Mouse (Mus musculus) CH12.LX (cell line): Measurements from ENCODE around the gene Flt1. TPM values are rescaled to one million over a fixed set of nuclear protein-coding genes. Genes with fewer than 3 reads are reported as not detected.

ENCODE experiments used
- DNase-seq: peaks from one replicate; pipeline ENCODE4 v3.0.0-alpha.2; 2013; ENCODE audit errors: extremely low read depth
- H3K27ac ChIP-seq: 2 replicates; pipeline ENCODE4 v1.5.1; 2012; ENCODE audit warnings: low read depth, mild to moderate bottlenecking, control low read depth, moderate library complexity; ENCODE audit not compliant: insufficient read depth
- H3K27me3 ChIP-seq: replicated peaks from 2 replicates; pipeline ENCODE3; 2012; ENCODE audit warnings: inconsistent platforms
- H3K36me3 ChIP-seq, 2 experiments: replicated peaks in 1 of 2; 2 replicates each; pipeline versions ENCODE3 to v1.6.1; 2012; ENCODE audit warnings: inconsistent platforms in 1 of 2, low read length in 1 of 2, mild to moderate bottlenecking in 1 of 2, mixed read lengths in 1 of 2, moderate library complexity in 1 of 2; ENCODE audit not compliant: control insufficient read depth in 1 of 2, insufficient read depth in 1 of 2
- H3K4me1 ChIP-seq, 2 experiments: 2 replicates each; pipeline ENCODE4 v1.6.1; 2012; ENCODE audit warnings: inconsistent platforms in 1 of 2, moderate library complexity in 1 of 2; ENCODE audit not compliant: insufficient read depth in 2 of 2, control insufficient read depth in 1 of 2
- H3K4me2 ChIP-seq: 2 replicates; pipeline ENCODE4 v1.6.1; 2012; ENCODE audit warnings: low read depth, mild to moderate bottlenecking, control low read depth; ENCODE audit not compliant: poor library complexity, insufficient read depth, severe bottlenecking
- H3K4me3 ChIP-seq, 3 experiments: fragments of 150-350 bp in 1 of 3; sonication (generic) in 1 of 3; replicated peaks in 1 of 3; 2 replicates each; pipeline versions ENCODE3 to v1.5.1; 2011 to 2012; ENCODE audit warnings: low read depth in 2 of 3, low read length in 2 of 3, mild to moderate bottlenecking in 2 of 3, moderate library complexity in 2 of 3, control low read depth in 1 of 3, improper control_type of control experiment in 1 of 3, inconsistent platforms in 1 of 3, mixed read lengths in 1 of 3; ENCODE audit not compliant: poor library complexity in 1 of 3
- H3K79me2 ChIP-seq: replicated peaks from 2 replicates; pipeline ENCODE4 v1.6.1; 2012; ENCODE audit warnings: mild to moderate bottlenecking, moderate library complexity; ENCODE audit not compliant: control insufficient read depth, poor library complexity, insufficient read depth, severe bottlenecking; ENCODE audit errors: extremely low read depth
- H3K9ac ChIP-seq: 2 replicates; pipeline ENCODE4 v1.6.1; 2012; ENCODE audit warnings: low read depth, mild to moderate bottlenecking, control low read depth, moderate library complexity; ENCODE audit not compliant: insufficient read depth
- H3K9me3 ChIP-seq: replicated peaks from 2 replicates; pipeline ENCODE3; 2012; ENCODE audit warnings: low read length, inconsistent platforms, mixed read lengths
- BHLHE40 ChIP-seq: IDR thresholded peaks from 2 replicates; pipeline ENCODE4 v1.6.1; 2011; ENCODE audit warnings: mild to moderate bottlenecking, low read depth, low read length, improper control_type of control experiment
- CHD2 ChIP-seq: IDR thresholded peaks from 2 replicates; pipeline ENCODE4 v1.6.1; 2011; ENCODE audit warnings: low read length, improper control_type of control experiment
- CTCF ChIP-seq, 2 experiments: IDR thresholded peaks in 1 of 2; conservative IDR thresholded peaks in 1 of 2; 2 replicates each; pipeline ENCODE4 v1.5.1; 2011 to 2012; ENCODE audit warnings: low read depth in 2 of 2, low read length in 2 of 2, improper control_type of control experiment in 1 of 2, inconsistent platforms in 1 of 2, mild to moderate bottlenecking in 1 of 2, moderate library complexity in 1 of 2
- ETS1 ChIP-seq: conservative IDR thresholded peaks from 2 replicates; pipeline ENCODE4 v1.6.1; 2012; ENCODE audit warnings: low read depth, mild to moderate bottlenecking, inconsistent platforms, low read length, improper control_type of control experiment, moderate library complexity
- GABPA ChIP-seq: IDR thresholded peaks from 2 replicates; pipeline ENCODE4 v1.6.1; 2012; ENCODE audit warnings: low read depth, low read length, improper control_type of control experiment, inconsistent platforms; ENCODE audit not compliant: insufficient replicate concordance
- HCFC1 ChIP-seq: IDR thresholded peaks from 2 replicates; pipeline ENCODE4 v1.6.1; 2012; ENCODE audit warnings: low read depth, mild to moderate bottlenecking, inconsistent platforms, low read length, improper control_type of control experiment
- IRF4 ChIP-seq: IDR thresholded peaks from 2 replicates; pipeline ENCODE4 v1.6.1; 2014; ENCODE audit warnings: low read depth, mild to moderate bottlenecking, inconsistent platforms, low read length, improper control_type of control experiment
- JUN ChIP-seq: IDR thresholded peaks from 2 replicates; pipeline ENCODE4 v1.6.1; 2011; ENCODE audit warnings: low read depth, mild to moderate bottlenecking, low read length, improper control_type of control experiment, moderate library complexity; ENCODE audit not compliant: insufficient read depth
- JUND ChIP-seq: conservative IDR thresholded peaks from 2 replicates; pipeline ENCODE4 v1.6.1; 2011; ENCODE audit warnings: low read depth, low read length, improper control_type of control experiment
- KAT2A ChIP-seq: IDR thresholded peaks from 2 replicates; pipeline ENCODE4 v1.6.1; 2012; ENCODE audit warnings: low read length, improper control_type of control experiment, inconsistent platforms; ENCODE audit not compliant: insufficient replicate concordance
- MAFK ChIP-seq: IDR thresholded peaks from 2 replicates; pipeline ENCODE4 v1.6.1; 2011; ENCODE audit warnings: low read length, improper control_type of control experiment; ENCODE audit not compliant: insufficient replicate concordance
- MAX ChIP-seq: IDR thresholded peaks from 2 replicates; pipeline ENCODE4 v1.6.1; 2011; ENCODE audit warnings: low read length, improper control_type of control experiment
- MAZ ChIP-seq: IDR thresholded peaks from 2 replicates; pipeline ENCODE4 v1.6.1; 2012; ENCODE audit warnings: low read depth, mild to moderate bottlenecking, inconsistent platforms, low read length, improper control_type of control experiment, moderate library complexity
- MEF2A ChIP-seq: IDR thresholded peaks from 2 replicates; pipeline ENCODE4 v1.6.1; 2014; ENCODE audit warnings: low read depth, mild to moderate bottlenecking, inconsistent platforms, low read length, improper control_type of control experiment, borderline replicate concordance
- PAX5 ChIP-seq: IDR thresholded peaks from 2 replicates; pipeline ENCODE4 v1.6.1; 2012; ENCODE audit warnings: low read length, inconsistent platforms, mixed read lengths
- RCOR1 ChIP-seq: conservative IDR thresholded peaks from 2 replicates; pipeline ENCODE4 v1.6.1; 2012; ENCODE audit warnings: low read depth, mild to moderate bottlenecking, inconsistent platforms, low read length, improper control_type of control experiment
- TCF12 ChIP-seq: IDR thresholded peaks from 2 replicates; pipeline ENCODE4 v1.6.1; 2014; ENCODE audit warnings: low read depth, mild to moderate bottlenecking, inconsistent platforms, low read length, improper control_type of control experiment
- UBTF ChIP-seq: IDR thresholded peaks from 2 replicates; pipeline ENCODE4 v1.6.1; 2012; ENCODE audit warnings: low read depth, mild to moderate bottlenecking, inconsistent platforms, low read length, improper control_type of control experiment, moderate library complexity
- USF1 ChIP-seq: IDR thresholded peaks from 2 replicates; pipeline ENCODE4 v1.6.1; 2014; ENCODE audit warnings: low read depth, mild to moderate bottlenecking, inconsistent platforms, low read length, improper control_type of control experiment
- ZC3H11A ChIP-seq: IDR thresholded peaks from 2 replicates; pipeline ENCODE4 v1.6.1; 2012; ENCODE audit warnings: low read depth, mild to moderate bottlenecking, inconsistent platforms, low read length, improper control_type of control experiment
- ZNF384 ChIP-seq: IDR thresholded peaks from 2 replicates; pipeline ENCODE4 v1.6.1; 2012; ENCODE audit warnings: low read depth, low read length, improper control_type of control experiment, inconsistent platforms
- dilution Hi-C: fragments of 300-500 bp; cut with MboI; formaldehyde crosslinking; loops from 2 replicates; pipeline ENCODE4 v1.14.3; 2020; ENCODE audit warnings: low sequenced_read_pairs; ENCODE audit not compliant: extremely low pct_unique_long_range_greater_than_20kb, extremely low pct_ligation_motif_present
- in situ Hi-C: fragments of 300-500 bp; cut with MboI; formaldehyde crosslinking; loops from 3 replicates; pipeline ENCODE4 v1.14.3; 2019; ENCODE audit warnings: low sequenced_read_pairs, low pct_ligation_motif_present, low pct_unique_long_range_greater_than_20kb, mixed read lengths
- polyA plus RNA-seq: library from polyadenylated mRNA; unstranded; fragments of >175 nt; gene quantifications from 2 replicates; pipeline ENCODE4 v1.2.1, GENCODE M21; 2012; ENCODE audit warnings: low read depth; ENCODE audit not compliant: insufficient read length
- total RNA-seq, 2 experiments: library from RNA; depleted of rRNA; stranded (reverse); fragments of 300-350 nt in 1 of 2; fragments of >200 nt in 1 of 2; gene quantifications; 2 replicates each; pipeline ENCODE4 v1.2.3; 2012 to 2014

Gene Flt1
- total and polyA plus RNA-seq, 3 experiments, result 0.27 to 0.94 (median 0.47) TPM

- no peak overlapping the region for H3K4me2 ChIP-seq
- H3K27me3 ChIP-seq, result no peaks in the 10 kb centered on the region
- in situ Hi-C loops, result no loop called here
- no peaks in the 10 kb centered on the region for H3K4me1 ChIP-seq
- H3K36me3 ChIP-seq, result no peaks in the 10 kb centered on the region
- no peaks in the 10 kb centered on the region for H3K79me2 ChIP-seq
- H3K9me3 ChIP-seq, result peaks cover 4% of the 10 kb centered on the region
- no peak overlapping the region for H3K27ac ChIP-seq
- TF ChIP-seq BHLHE40 (no peak), JUND (no peak), MAX (no peak), USF1 (no peak), IRF4 (no peak), MAFK (no peak), ETS1 (no peak)
- dilution Hi-C loops, result no loop called here
- H3K9ac ChIP-seq, result no peak overlapping the region
- H3K4me3 ChIP-seq, result no peak overlapping the region
- DNase-seq, result no peak
Observed at GRCm38 (mm10) chr5:147626944-147627343, 98.9 kb downstream of the Flt1 start.

GRCm38 (mm10) chr5:147623747-147624146 lies 102.1 kb downstream of the Flt1 start:
- peaks cover 4% of the 10 kb centered on the region for H3K9me3 ChIP-seq
- H3K79me2 ChIP-seq, result no peaks in the 10 kb centered on the region
- H3K27me3 ChIP-seq, result no peaks in the 10 kb centered on the region
- in situ Hi-C loops, result no loop called here
- TF ChIP-seq ZC3H11A (no peak), JUN (no peak), GABPA (no peak), PAX5 (no peak), UBTF (no peak), CHD2 (no peak), ZNF384 (no peak), MEF2A (no peak), MAZ (no peak), MAX (no peak), RCOR1 (no peak), TCF12 (no peak), CTCF (conservative IDR thresholded peaks at IDR 0.05 in 1 of 2, IDR thresholded peaks at IDR 0.05 in 1 of 2; ENCODE audit: low read depth in 2 of 2, low read length in 2 of 2) (no peak), KAT2A (no peak), HCFC1 (no peak)
- H3K4me1 ChIP-seq, result peaks cover 0 to 2% of the 10 kb centered on the region in 2 experiments; a peak in 1 of 4 replicates
- dilution Hi-C loops, result no loop called here
- no peaks in the 10 kb centered on the region for H3K36me3 ChIP-seq
- DNase-seq, result no peak
- no peak overlapping the region for H3K9ac ChIP-seq
- H3K27ac ChIP-seq, result no peak overlapping the region
- no peak overlapping the region for H3K4me2 ChIP-seq
- no peak overlapping the region for H3K4me3 ChIP-seq
